Mouse (Mus musculus) midbrain, embryonic 13.5 days (tissue): Measurements from ENCODE around the gene 9130019O22Rik. TPM values are rescaled to one million over a fixed set of nuclear protein-coding genes. Genes with fewer than 3 reads are reported as not detected.

Source experiments
- polyA plus RNA-seq: library from polyadenylated mRNA; unstranded; fragments of >200 nt; fragmentation: Nextera tagmentation; extraction: Ambion mirVana; gene quantifications from 2 replicates; pipeline ENCODE4 v1.2.1, GENCODE M21; 2015

Gene 9130019O22Rik
- polyA plus RNA-seq, 1 experiment from 2014 or later, result 6.2 TPM

Other genes with a start within 250 kb of the 9130019O22Rik start
- gene Spn, start 249.3 kb downstream of the 9130019O22Rik start, polyA plus RNA-seq, result 0.06 and 0.09 TPM in 2 replicates
- 90.8 and 96.1 TPM in 2 replicates for gene Cd2bp2, start 191.1 kb downstream of the 9130019O22Rik start, polyA plus RNA-seq
- gene Tbc1d10b, start 178.7 kb downstream of the 9130019O22Rik start, polyA plus RNA-seq, result 30.0 and 30.7 TPM in 2 replicates
- gene Mylpf, start 178.3 kb downstream of the 9130019O22Rik start, polyA plus RNA-seq, result 8.5 and 9.0 TPM in 2 replicates
- 69.3 and 75.4 TPM in 2 replicates for gene Zfp553, start 154.1 kb downstream of the 9130019O22Rik start, polyA plus RNA-seq
- gene Sept1, start 154.0 kb downstream of the 9130019O22Rik start, polyA plus RNA-seq, result 27.1 and 28.3 TPM in 2 replicates
- 50.5 and 59.7 TPM in 2 replicates for gene Zfp771, start 142.9 kb downstream of the 9130019O22Rik start, polyA plus RNA-seq
- gene Dctpp1, start 126.5 kb downstream of the 9130019O22Rik start, polyA plus RNA-seq, result 142 and 143 TPM in 2 replicates
- gene Sephs2, start 113.1 kb downstream of the 9130019O22Rik start, polyA plus RNA-seq, result 52.4 and 54.0 TPM in 2 replicates
- gene Itgal, start 90.9 kb downstream of the 9130019O22Rik start, polyA plus RNA-seq, result 0.30 TPM in 2 replicates
- 15.6 and 20.1 TPM in 2 replicates for gene Zfp768, start 41.6 kb downstream of the 9130019O22Rik start, polyA plus RNA-seq
- 8.4 and 9.3 TPM in 2 replicates for gene Zfp747, start 11.1 kb downstream of the 9130019O22Rik start, polyA plus RNA-seq
- 5.9 and 8.4 TPM in 2 replicates for gene E430018J23Rik, start 6.5 kb upstream of the 9130019O22Rik start, polyA plus RNA-seq
- 5.1 and 5.2 TPM in 2 replicates for gene Zfp764, start 19.7 kb upstream of the 9130019O22Rik start, polyA plus RNA-seq
- gene Zfp688, start 34.9 kb upstream of the 9130019O22Rik start, polyA plus RNA-seq, result 34.8 and 35.6 TPM in 2 replicates
- 16.1 and 16.3 TPM in 2 replicates for gene Zfp689, start 62.0 kb upstream of the 9130019O22Rik start, polyA plus RNA-seq
- 47.5 and 52.3 TPM in 2 replicates for gene Prr14, start 72.4 kb upstream of the 9130019O22Rik start, polyA plus RNA-seq
- 11.7 and 14.9 TPM in 2 replicates for gene Fbrs, start 92.0 kb upstream of the 9130019O22Rik start, polyA plus RNA-seq
- 50.3 and 68.8 TPM in 2 replicates for gene Srcap, start 124.8 kb upstream of the 9130019O22Rik start, polyA plus RNA-seq
- 20.6 and 21.0 TPM in 2 replicates for gene Gm42715, start 132.4 kb upstream of the 9130019O22Rik start, polyA plus RNA-seq
- 6.3 and 8.3 TPM in 2 replicates for gene Tmem265, start 174.2 kb upstream of the 9130019O22Rik start, polyA plus RNA-seq
- gene Phkg2, start 186.2 kb upstream of the 9130019O22Rik start, polyA plus RNA-seq, result 59.4 and 63.2 TPM in 2 replicates
- 13.0 and 14.5 TPM in 2 replicates for gene Ccdc189, start 201.4 kb upstream of the 9130019O22Rik start, polyA plus RNA-seq
- gene Rnf40, start 201.6 kb upstream of the 9130019O22Rik start, polyA plus RNA-seq, result 53.3 and 54.4 TPM in 2 replicates
- 30.8 and 32.5 TPM in 2 replicates for gene Zfp629, start 228.6 kb upstream of the 9130019O22Rik start, polyA plus RNA-seq